Mouse (Mus musculus): ENCODE measurements around the gene Ggnbp2.
A peak's percentile ranks its signal among the peaks of the same experiment; 100 is the strongest.

DNA sequence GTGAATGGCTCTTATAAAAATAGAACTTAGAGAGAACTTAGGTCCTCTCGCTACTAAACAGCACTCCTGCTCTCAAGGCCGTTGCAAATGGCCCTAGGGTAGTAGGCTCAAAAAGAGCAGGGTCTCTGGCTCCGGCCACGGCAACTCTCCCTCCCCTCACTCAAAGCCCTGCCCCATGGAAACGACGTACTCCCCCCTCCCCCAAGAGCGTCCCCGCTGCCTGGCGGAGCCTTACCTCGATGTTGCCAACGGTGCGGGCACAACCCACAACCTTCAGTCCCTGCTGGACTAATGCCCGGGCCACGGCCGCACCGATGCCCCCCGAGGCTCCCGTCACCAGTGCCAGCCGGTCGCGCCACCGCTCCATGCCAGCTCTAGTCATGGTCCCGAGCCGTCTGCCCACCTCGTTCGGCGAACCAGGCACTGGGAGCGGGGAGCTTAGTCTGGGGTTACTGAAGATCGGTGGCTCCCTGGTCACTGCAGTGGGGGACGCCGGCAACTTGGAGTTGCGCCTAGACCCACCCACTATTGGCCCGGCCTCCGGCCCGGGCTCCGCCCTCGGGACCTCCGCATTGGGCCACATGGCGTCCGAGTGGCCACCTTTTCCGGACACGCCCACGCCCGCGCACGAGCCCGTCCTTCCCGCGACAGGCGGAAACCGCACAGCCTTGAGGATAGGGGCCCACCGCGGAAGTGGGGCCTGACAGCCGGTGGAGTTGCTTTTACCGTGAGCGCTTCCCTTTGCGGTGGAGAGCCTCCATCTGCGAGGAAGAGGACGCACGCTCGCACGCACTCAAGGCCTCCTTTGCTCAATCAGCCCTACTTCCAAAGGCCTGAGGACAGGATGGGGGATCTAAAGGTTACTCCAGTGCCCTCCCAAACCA lies 41.9 kb downstream of the Ggnbp2 start, which contains the start of gene Dhrs11:
- TF ChIP-seq GATA1 (IDR thresholded peaks at IDR 0.05; ENCODE audit: borderline replicate concordance, low read length) (0 out of 3 replicates have a peak, but pooled peaks have one; percentile 18), FLI1 (IDR thresholded peaks at IDR 0.05; ENCODE audit: low read length) (peak; percentile 96)
